In the genomic region with DNA sequence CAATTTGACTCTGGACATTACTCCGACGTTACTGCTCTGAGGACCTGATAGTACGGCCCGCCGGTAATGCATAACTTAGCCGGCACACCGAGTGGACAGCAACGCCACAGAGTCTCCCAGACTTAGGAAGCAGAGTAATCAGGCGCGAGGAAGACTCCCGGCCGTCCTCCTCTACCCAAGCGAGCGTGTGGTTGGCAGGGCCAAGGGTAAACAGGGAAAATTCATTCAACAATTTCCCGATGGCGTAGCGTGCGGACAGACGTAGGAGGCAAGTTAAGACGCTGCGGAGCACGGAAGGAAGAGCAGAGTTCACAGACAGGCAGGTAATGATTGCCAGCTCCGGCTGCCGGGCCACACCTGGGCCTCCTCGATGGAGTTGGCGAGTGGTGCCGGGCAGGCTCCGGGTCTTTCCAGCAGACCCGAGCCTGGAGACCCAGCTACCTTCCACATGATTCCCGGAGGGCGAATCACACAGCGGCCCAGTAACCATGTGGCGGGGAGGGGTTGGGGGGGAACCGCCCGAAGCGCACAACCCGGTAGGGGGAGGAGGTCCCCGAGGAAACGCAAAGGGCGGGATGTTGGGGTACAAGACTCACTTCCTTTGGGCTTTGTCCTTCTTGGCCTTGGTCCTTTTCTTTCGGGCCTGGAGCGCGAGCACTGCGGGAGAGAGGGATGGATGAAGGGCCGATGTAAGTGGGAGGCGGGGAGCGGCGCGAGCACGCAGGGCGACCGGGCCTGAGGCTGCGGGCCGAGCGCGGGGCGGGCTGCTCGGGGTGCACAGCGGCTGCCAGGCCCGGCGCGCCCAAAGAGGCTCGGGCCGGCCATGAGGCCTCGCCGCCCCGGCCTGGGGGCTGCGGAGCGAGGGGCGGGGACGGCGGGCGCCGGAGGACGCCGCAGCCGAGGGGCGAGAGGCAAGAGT, we compare ENCODE assay signal across 8 mouse cellular contexts. TPM values are rescaled to one million over a fixed set of nuclear protein-coding genes. Genes with fewer than 3 reads are reported as not detected.
A peak's percentile ranks its signal among the peaks of the same experiment; 100 is the strongest.
DNase-seq lines count a peak whose midpoint lies in the region; ATAC-seq and TF ChIP-seq lines count a peak whose summit lies in the region.

No protein-coding gene starts in this region.

- H3K27ac ChIP-seq in bone marrow, adult 2 months (ENCODE audit: control insufficient read depth, insufficient read depth, low read depth, low read length, poor library complexity): peak overlapping the region; percentile 60
- H3K27ac ChIP-seq in forebrain, embryonic 12.5 days: peak overlapping the region; percentile 90
- peak overlapping the region; percentile 90 for H3K27ac ChIP-seq in lung, embryonic 14.5 days (ENCODE audit: low read depth)
- peak overlapping the region; percentile 40 for H3K27ac ChIP-seq in olfactory bulb, adult 2 months (ENCODE audit: insufficient read depth, low read depth, low read length)

- WGBS in bone marrow, adult 2 months: under 1% methylated on average over 78 of the region's 78 CpGs
- under 1% methylated on average over 71 of the region's 78 CpGs for WGBS in forebrain, embryonic 12.5 days
- WGBS in large intestine, adult 2 months: 1% methylated on average over 78 of the region's 78 CpGs
- WGBS in lung, embryonic 14.5 days: under 1% methylated on average over 78 of the region's 78 CpGs
- WGBS in olfactory bulb, adult 2 months: under 1% methylated on average over 74 of the region's 78 CpGs

- H3K9ac ChIP-seq in forebrain, embryonic 12.5 days: peak overlapping the region; percentile 99
- peak overlapping the region; percentile 95 for H3K9ac ChIP-seq in lung, embryonic 14.5 days

- peak overlapping the region; percentile 91 for H3K4me3 ChIP-seq in bone marrow, adult 2 months (replicated peaks; ENCODE audit: control insufficient read depth, low read depth, low read length)
- peak overlapping the region; percentile 99 for H3K4me3 ChIP-seq in forebrain, embryonic 12.5 days (replicated peaks)
- peak overlapping the region; percentile 99 for H3K4me3 ChIP-seq in lung, embryonic 14.5 days (ENCODE audit: low read depth, low read length)
- peak overlapping the region; percentile 62 for H3K4me3 ChIP-seq in olfactory bulb, adult 2 months (ENCODE audit: insufficient read depth, low read depth, low read length)

- DNase-seq in CD8-positive naive resting alpha-beta T cell, adult 2 months (ENCODE audit: low read depth in 2 of 2, low spot score in 2 of 2): peak; percentile 34 to 58
- DNase-seq in heart, postnatal 14 days: peak; percentile 38 to 43
- peak; percentile 52 for DNase-seq in large intestine, adult 2 months (ENCODE audit: low read depth, low spot score)
- peak; percentile 71 for DNase-seq in lung, embryonic 14.5 days
- peak; percentile 61 for DNase-seq in thymus, postnatal 0 days (ENCODE audit: low spot score)

- peaks cover 4% of the 10 kb centered on the region for H3K4me1 ChIP-seq in bone marrow, adult 2 months (ENCODE audit: control insufficient read depth, insufficient read depth, low read length)
- H3K4me1 ChIP-seq in forebrain, embryonic 12.5 days: peaks cover 34% of the 10 kb centered on the region
- peaks cover 9% of the 10 kb centered on the region for H3K4me1 ChIP-seq in lung, embryonic 14.5 days (ENCODE audit: insufficient read depth)
- peaks cover 11% of the 10 kb centered on the region for H3K4me1 ChIP-seq in olfactory bulb, adult 2 months (ENCODE audit: control insufficient read depth, insufficient read depth, low read length)

- peak; percentile 80 for ATAC-seq in forebrain, embryonic 12.5 days (ENCODE audit: low FRiP score)
- peak; percentile 86 for ATAC-seq in lung, embryonic 14.5 days (ENCODE audit: insufficient read depth)

- no peaks in the 10 kb centered on the region for H3K27me3 ChIP-seq in forebrain, embryonic 12.5 days
- no peaks in the 10 kb centered on the region for H3K27me3 ChIP-seq in lung, embryonic 14.5 days (ENCODE audit: insufficient read depth, low read length)

- peak overlapping the region; percentile 90 for H3K4me2 ChIP-seq in forebrain, embryonic 12.5 days
- peak overlapping the region; percentile 94 for H3K4me2 ChIP-seq in lung, embryonic 14.5 days

- H3K9me3 ChIP-seq in forebrain, embryonic 12.5 days: no peaks in the 10 kb centered on the region
- H3K9me3 ChIP-seq in lung, embryonic 14.5 days (ENCODE audit: low read depth, low read length): no peaks in the 10 kb centered on the region

- intact Hi-C loops in heart, postnatal 14 days (cut with DNase I): no loop called here

- TF ChIP-seq POLR2A in bone marrow, adult 2 months (IDR thresholded peaks at IDR 0.05; ENCODE audit: borderline replicate concordance, control insufficient read depth, low read depth, low read length): no peak
- 0 out of 2 replicates have a peak, but pooled peaks have one; percentile 5 for TF ChIP-seq POLR2A in olfactory bulb, adult 2 months (IDR thresholded peaks at IDR 0.05; ENCODE audit: insufficient read depth, low read depth, low read length)

- H3K36me3 ChIP-seq in forebrain, embryonic 12.5 days (replicated peaks): peaks cover 23% of the 10 kb centered on the region
- H3K36me3 ChIP-seq in lung, embryonic 14.5 days (ENCODE audit: insufficient read depth): peaks cover 22% of the 10 kb centered on the region

- no peak for TF ChIP-seq CTCF in bone marrow, adult 2 months (IDR thresholded peaks at IDR 0.05; ENCODE audit: control insufficient read depth, insufficient read depth, low read length)
- no peak for TF ChIP-seq CTCF in lung, embryonic 14.5 days (IDR thresholded peaks at IDR 0.05; ENCODE audit: low read depth)
- TF ChIP-seq CTCF in olfactory bulb, adult 2 months (IDR thresholded peaks at IDR 0.05; ENCODE audit: insufficient read depth, low read depth, low read length): no peak

RNA-seq across cellular contexts. Expression of gene Srpk1, which starts 0.9 kb away (rescaled TPM):
- polyA plus RNA-seq in bone marrow, adult 2 months (2011; ENCODE audit: insufficient read depth, insufficient read length, low replicate concordance, missing spikeins): 67.3 and 78.8 TPM in 2 replicates
- polyA plus RNA-seq in forebrain, embryonic 12.5 days (2016; fragmentation: Nextera tagmentation; extraction: Ambion mirVana): 124 and 130 TPM in 2 replicates
- total RNA-seq in heart, postnatal 14 days (2021): 10 to 100 TPM; 34.9 to 35.2 TPM
- 26.6 and 38.3 TPM in 2 replicates for polyA plus RNA-seq in large intestine, adult 2 months (2012; rRNA removed)
- 105 and 122 TPM in 2 replicates for polyA plus RNA-seq in lung, embryonic 14.5 days (2014; fragmentation: Nextera tagmentation; extraction: Ambion mirVana)
- polyA plus RNA-seq in olfactory bulb, adult 2 months (2012; ENCODE audit: insufficient read depth, insufficient read length, low replicate concordance, missing spikeins): 455 TPM in 1 of 2 replicates, not detected in the other
- polyA plus RNA-seq in thymus, postnatal 0 days (2015; fragmentation: Nextera tagmentation; extraction: Ambion mirVana): 99.1 and 103 TPM in 2 replicates

RNA-seq across cellular contexts. Expression of gene Lhfpl5, which starts 46.2 kb away (rescaled TPM):
- polyA plus RNA-seq in bone marrow, adult 2 months (2011; ENCODE audit: insufficient read depth, insufficient read length, low replicate concordance, missing spikeins): not detected in 2 replicates
- polyA plus RNA-seq in forebrain, embryonic 12.5 days (2016; fragmentation: Nextera tagmentation; extraction: Ambion mirVana): 1.3 and 1.5 TPM in 2 replicates
- not detected for total RNA-seq in heart, postnatal 14 days (2021)
- 0.63 and 0.84 TPM in 2 replicates for polyA plus RNA-seq in large intestine, adult 2 months (2012; rRNA removed)
- polyA plus RNA-seq in lung, embryonic 14.5 days (2014; fragmentation: Nextera tagmentation; extraction: Ambion mirVana): 0.20 and 0.32 TPM in 2 replicates
- not detected in 2 replicates for polyA plus RNA-seq in olfactory bulb, adult 2 months (2012; ENCODE audit: insufficient read depth, insufficient read length, low replicate concordance, missing spikeins)
- polyA plus RNA-seq in thymus, postnatal 0 days (2015; fragmentation: Nextera tagmentation; extraction: Ambion mirVana): 0.27 TPM in 1 of 2 replicates, not detected in the other

Comparison
In these comparisons a context has a peak if more than half of its experiments do, and no peak if none do; other contexts are left out.
1. Peak in every context shown above with its lines: DNase-seq, ATAC-seq, H3K4me3 ChIP-seq and H3K27ac ChIP-seq.
2. H3K27ac ChIP-seq: peak in every context shown above with its lines; median percentile 90 in forebrain, embryonic 12.5 days; 90 in lung, embryonic 14.5 days; 60 in bone marrow, adult 2 months; 40 in olfactory bulb, adult 2 months.